Mouse (Mus musculus) gastrocnemius, adult 18-20 months (tissue): ENCODE data around the gene Mrps23. TPM values are rescaled to one million over a fixed set of nuclear protein-coding genes. Genes with fewer than 3 reads are reported as not detected.

Experiments
- DNase-seq: peaks from one replicate; pipeline ENCODE4 v3.0.0; 2021; ENCODE audit warnings: low spot score
- total RNA-seq, 2 experiments: library from RNA; stranded (reverse); gene quantifications; 2 replicates each; pipeline ENCODE4 v1.2.3; 2021

The Mrps23 gene
- total RNA-seq, 2 experiments from 2014 or later: 147 to 169 TPM

GRCm38 (mm10) chr11:88241468-88242301 is 37.5 kb downstream of the Mrps23 start:
- DNase-seq: no peak

GRCm38 (mm10) chr11:88245581-88246170 is 41.5 kb downstream of the Mrps23 start:
- no peak for DNase-seq

- peak; percentile 42 for DNase-seq
These were observed 44.4 kb downstream of the Mrps23 start for GRCm38 (mm10) chr11:88248636-88249035.

GRCm38 (mm10) chr11:88250568-88250967 is 46.4 kb downstream of the Mrps23 start:
- DNase-seq: no peak

GRCm38 (mm10) chr11:88251295-88251694 is 47.1 kb downstream of the Mrps23 start:
- DNase-seq: no peak

- DNase-seq: peak; percentile 89
These were observed 48.0 kb downstream of the Mrps23 start for GRCm38 (mm10) chr11:88251972-88252766.

- DNase-seq: peak; percentile 81
These were observed 48.8 kb downstream of the Mrps23 start for GRCm38 (mm10) chr11:88252767-88253513.

- no peak for DNase-seq
These were observed 49.5 kb downstream of the Mrps23 start for GRCm38 (mm10) chr11:88253514-88254167.

GRCm38 (mm10) chr11:88257700-88258099 is 53.5 kb downstream of the Mrps23 start:
- no peak for DNase-seq

- no peak for DNase-seq
These were observed 54.0 kb downstream of the Mrps23 start for GRCm38 (mm10) chr11:88258212-88258611.

- no peak for DNase-seq
These were observed 56.3 kb downstream of the Mrps23 start for GRCm38 (mm10) chr11:88260463-88260862.

Other genes with a start within 250 kb of the Mrps23 start
- gene Dynll2, start 216.9 kb upstream of the Mrps23 start, total RNA-seq: 100 to 1,000 TPM; 192 to 239 TPM
- 10 to 100 TPM; 53.7 to 75.2 TPM for gene Srsf1, start 157.0 kb upstream of the Mrps23 start, total RNA-seq
- gene Vezf1, start 136.1 kb upstream of the Mrps23 start, total RNA-seq: 10 to 100 TPM; 84.6 to 89.9 TPM
- gene Cuedc1, start 106.3 kb upstream of the Mrps23 start, total RNA-seq: 100 to 1,000 TPM in 1 of 2 experiments, 10 to 100 TPM in 1; 95.6 to 121 TPM
- not detected for gene Ccdc182, start 89.7 kb downstream of the Mrps23 start, total RNA-seq